Mouse (Mus musculus) kidney, postnatal 25 days (tissue): Measurements from ENCODE around the gene Prps1.
"Not testable (repeated sequence)": the region's sequence is repeated elsewhere in the genome, so short reads cannot be mapped to it uniquely, and the experiment has no call there.

Experiments used
- DNase-seq, 2 experiments: peaks; one replicate each; pipeline ENCODE4 v3.0.0; 2021; ENCODE audit warnings: mixed read lengths in 2 of 2

The Prps1 gene

DNA sequence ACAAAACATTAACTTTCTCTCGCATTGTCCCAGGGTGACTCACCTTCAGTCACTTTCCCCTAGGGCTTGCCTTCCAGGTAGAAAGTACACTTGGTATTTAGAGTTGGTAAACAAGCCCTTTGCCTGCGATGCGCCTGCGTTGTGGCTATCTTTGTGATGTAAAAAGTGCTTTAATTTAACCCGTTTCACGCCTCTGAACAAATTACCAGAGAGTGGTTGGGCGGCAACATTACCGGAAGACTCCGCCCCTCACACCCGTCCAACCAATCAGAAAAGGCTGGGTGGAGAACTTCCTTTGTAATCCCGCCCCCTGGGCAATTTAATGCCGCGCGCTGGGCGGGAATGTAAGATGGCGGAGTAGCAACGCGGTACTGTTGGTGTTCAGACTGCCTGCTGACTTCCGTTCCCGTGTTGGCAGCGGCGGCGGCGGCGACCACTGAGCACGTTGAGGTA, at the start of gene Prps1:
Gene Prps1, plus strand, starts transcription at position 335 of the 453 bp plus-strand sequence.
- peak; percentile 90 to 91 for DNase-seq

DNA sequence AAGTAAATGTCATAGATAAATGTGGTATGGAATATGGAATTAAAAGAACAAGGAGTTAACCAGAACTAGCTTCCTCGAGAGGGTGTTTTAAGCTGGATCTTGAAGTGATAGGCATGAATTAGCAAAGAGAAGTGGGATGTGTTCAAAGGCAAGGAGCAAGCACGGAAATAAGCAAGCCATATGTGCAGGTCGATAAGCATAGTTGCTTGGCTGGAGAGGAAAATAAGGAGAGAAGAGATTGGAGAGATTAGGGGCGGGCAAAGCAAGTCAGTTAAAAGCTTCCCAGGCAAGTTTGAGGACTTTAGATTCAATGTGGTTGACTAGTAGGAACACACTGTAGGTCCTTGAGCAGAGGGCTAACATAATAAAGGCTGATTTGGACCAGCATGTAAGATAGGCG, 48.8 kb upstream of the Prps1 start:
- no peak for DNase-seq

DNA sequence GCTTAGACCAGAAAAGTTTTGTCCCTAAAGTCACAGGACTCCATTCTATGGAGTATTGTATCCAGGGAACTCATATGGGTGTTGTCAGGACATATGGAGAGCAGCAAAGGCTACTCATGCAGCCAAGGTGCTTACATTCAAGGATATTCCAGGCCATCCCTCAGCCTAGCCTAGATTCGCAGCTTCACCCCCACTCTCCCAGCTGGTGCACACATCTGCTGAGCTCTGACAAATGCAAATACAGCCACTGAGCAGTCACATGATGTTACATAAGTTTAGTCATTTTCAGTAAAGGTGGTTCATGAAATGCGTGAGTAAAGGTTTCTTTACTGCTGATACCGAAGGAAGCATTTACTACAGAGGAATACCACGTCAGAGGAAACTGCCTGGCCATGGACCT, 37.9 kb upstream of the Prps1 start:
- no peak for DNase-seq

DNA sequence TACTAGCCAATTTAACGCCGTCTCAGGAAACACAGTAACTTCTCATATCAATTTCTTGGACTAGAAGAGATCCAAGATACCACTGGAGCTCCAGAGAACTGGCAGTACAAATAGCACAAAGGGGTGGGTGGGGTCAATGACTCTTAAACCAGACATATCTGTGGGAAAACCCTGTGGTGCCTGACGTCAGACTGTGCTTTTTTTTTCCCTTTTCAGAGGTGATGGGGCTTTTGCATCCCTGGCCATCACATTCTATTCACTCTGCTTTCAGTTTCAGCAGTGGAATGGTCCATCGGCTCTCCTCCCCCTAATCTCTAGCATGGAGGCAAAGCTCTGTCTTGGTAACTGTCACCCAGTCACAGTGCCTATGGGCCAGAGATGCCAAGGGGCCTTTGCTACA, 29.3 kb upstream of the Prps1 start:
- no peak for DNase-seq

DNA sequence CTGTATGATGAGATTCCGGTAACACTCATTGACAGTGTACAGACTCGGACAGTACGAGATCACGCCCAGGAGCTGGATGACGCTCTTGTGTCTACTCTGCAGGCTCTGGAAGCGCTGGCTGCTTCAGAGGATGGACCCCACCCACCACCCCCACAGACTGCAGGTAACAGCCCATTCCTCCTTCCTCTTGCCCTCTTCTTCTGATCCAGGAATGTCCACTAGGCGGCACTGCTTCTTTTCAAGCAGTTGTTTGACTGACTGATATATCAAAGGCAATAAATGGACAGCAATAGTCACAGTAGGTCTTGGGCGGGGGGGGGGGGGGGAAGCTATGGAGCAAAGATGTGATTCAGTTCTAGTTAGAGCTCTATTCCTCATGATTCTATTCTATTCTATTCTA, 28.2 kb upstream of the Prps1 start:
- DNase-seq = peak in 1 of 2 experiments; percentile 54

DNA sequence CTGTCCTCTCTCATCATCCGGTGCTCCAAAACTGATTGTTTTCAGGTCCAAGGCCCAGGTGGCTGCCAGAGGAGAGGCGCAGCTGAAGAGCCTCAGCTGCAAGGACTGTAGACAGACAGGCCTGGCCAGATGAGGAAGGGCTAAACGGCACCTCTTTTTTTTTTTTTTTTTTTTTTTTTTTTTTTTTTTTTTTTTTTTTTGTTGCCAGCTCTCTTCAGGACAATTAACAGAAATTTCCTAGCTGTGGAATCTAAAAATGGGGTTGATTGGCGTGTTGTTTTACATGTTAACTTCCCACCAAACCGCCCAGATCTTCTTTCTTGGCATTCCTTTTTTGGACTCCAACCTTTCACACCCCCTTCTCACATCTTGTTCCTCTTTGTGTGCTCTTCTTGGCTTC, 26.4 kb upstream of the Prps1 start:
- DNase-seq = no peak

DNA sequence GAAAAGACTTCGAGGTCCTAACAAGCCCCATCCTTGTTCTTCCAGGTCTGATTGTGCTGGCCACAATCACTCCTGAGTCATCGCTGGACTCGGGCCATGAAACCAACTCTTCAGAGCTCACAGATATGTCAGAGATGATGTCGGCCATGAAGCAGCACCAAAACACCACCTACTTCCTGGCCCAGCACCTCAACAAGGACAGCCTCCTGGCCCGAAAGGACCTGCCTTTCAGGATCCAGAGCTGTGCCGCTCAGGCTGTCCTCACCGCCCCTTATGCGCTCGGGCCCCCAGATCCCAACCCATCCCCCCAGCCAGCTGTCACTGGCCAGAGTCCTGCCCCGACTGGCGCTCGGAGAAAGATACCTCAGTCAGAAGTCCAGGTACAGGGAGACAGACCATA, 25.9 kb upstream of the Prps1 start:
- DNase-seq = no peak

DNA sequence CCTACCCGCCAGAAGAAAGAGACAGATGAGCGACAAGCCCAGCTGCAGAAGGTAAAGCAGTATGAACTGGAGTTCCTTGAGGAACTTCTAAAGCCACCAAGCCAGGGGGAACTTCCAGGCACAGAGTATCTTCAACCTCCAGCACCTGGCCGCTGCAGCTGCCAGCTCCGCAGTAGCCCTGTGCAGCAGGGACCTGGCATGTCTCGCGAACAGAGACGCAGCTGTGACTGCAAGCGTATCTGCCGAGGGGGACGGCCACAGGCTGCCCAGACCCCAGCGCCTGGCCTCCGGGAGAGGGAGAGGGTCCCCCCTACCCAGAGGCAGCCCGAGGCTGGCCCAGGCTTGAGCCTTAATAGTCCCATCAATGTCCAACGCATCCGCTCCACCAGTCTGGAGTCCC, 24.4 kb upstream of the Prps1 start:
- no peak for DNase-seq

DNA sequence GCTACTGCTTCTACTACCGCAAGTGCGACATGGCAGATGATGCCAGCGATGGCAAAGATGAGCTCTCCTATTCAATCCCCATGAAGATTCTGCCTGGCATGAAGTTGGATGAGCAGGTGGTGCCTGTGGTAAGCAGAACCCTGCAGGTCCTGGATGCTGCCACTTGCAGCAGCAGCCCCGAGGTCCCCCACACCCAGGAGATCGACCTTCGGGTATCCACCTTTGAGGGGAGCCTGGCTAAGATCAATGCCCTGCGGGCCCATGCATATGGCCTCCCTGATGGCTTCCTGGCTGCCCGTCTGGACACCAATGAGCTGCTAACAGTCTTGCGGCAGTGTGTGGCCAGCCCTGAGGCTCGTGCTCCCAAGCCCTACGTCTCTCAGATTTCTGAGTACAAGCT, 23.6 kb upstream of the Prps1 start:
- DNase-seq = peak in 1 of 2 experiments; percentile 28

DNA sequence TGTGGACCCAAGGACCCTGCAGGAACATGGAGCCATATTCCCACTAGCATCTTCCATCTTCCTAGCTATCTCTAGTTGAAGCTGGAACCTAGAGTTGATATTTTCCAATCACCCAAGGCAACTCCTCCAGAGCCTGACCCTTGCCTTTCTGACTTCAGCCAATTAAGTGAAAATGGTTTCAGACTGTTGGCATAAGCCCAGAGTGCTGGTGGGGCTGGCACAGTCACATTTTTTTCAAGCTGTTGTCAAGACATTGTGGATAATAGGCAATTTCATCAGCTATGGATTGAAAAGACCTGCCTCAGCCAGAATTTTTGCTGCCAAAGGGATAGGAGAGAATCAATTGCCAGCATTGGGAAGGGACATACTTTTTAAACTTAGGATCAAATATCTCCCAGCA, 18.5 kb upstream of the Prps1 start:
- no peak for DNase-seq

DNA sequence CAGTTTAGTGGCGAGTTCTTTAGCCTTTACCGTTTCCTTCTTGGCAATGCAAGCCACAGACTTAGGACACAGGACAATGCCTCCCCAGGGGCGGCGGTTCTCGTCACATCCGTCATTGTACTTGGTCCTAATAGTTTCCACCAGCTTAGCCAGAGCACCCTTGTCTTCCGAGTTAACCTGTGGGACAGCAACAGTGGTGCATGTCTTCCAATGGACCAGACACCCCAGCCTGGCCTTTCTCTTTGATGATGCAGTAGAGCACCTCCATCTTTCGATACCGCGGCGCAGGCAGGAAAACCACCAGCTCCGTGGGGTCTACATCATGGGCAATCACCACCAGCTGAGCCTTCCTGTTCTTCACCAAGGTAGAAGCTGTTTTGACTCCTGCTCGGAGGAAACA, 10.9 kb upstream of the Prps1 start:
- DNase-seq = no peak

DNA sequence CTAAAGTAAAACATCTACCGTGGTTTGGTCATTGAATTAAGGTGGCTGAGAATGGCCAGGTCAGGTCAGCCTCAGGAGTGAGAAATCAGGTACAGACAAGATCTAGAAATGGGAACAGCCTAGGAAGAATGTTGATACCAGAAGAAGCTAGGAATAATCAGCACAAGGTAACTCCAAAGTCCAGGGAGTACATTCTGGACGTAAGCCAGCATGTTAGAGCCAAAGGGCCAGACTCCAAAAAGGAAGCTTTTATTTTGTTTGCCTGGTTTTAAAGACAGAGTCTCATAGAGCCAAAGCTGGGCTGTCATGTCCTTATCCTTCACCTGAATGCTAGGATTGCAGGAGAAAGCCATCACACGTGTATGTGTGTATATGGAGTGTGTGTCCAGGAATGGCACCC, 6.3 kb upstream of the Prps1 start:
- DNase-seq = peak in 1 of 2 experiments; percentile 39

DNA sequence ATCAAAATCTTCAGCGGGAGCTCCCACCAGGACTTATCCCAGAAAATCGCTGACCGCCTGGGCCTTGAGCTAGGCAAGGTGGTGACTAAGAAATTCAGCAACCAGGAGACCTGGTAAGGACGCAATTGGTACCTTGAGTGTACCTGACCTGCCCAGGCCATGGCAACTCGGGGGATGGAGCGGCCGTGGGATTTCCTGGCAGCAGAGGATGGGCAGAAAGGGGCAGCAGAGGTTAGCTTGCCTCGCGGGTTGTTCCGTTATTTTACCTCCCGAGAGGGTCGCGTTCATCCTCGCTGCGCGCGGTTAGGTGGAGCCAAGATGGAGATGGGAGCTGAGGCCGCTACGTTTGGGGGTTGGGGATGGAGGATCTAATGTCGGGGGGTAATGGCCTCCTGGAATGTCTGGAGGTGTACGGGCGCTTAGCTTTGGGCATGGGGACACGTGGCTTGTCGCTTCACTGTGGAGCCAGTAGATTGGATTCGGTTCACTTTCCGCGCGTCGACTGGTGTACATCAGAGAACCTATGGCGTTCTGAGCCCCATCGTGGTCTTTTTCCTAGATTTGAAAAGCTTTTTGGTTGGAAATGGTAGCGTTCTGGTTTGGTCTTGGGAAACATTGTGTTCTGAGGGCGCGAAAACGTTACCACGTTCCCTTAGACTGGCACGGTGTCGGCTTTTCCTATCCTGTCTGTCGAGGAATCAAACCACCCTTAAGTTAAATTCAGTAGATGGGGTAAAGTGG, 508 bp downstream of the Prps1 start:
- peak in 1 of 2 experiments; percentile 1 for DNase-seq

DNA sequence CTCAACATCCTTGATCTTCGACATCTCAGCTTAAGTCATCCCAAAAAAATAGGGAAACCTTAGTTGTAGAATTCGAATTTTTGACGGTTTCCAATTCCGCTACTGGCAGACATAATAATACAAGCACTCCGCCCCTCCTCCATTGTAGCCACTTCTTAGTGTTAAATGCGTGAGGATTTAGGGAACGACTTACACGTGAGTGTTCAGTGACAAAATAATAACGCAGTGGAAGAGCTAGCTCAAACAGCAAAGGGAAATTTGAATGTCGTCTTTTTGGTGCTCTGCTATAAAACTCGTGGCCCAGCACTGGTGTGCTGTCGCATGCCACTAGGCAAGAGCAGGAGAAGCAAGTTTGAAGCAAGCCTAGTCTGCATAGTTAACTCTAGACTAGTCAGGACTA, 1.1 kb downstream of the Prps1 start:
- no peak for DNase-seq

DNA sequence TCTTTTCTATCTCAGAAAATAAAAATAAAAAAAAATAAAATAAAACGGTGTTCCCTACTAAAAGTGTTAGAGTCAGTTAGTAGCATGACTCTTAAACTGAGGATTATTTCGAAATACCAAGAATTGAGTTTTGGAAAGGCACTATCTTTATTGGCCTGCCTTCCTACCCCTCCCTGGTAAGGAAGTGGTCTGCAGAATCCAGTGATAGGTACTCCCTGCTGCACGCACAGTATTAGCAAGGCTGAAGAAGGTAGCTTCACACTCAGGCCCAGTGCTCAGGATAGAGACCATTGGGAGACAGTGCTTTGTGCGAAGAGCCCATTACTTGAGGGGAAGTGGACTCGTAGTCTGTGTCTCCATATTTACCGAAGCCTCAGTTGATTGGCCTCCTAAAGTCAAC, 21.8 kb downstream of the Prps1 start:
- no peak for DNase-seq

DNA sequence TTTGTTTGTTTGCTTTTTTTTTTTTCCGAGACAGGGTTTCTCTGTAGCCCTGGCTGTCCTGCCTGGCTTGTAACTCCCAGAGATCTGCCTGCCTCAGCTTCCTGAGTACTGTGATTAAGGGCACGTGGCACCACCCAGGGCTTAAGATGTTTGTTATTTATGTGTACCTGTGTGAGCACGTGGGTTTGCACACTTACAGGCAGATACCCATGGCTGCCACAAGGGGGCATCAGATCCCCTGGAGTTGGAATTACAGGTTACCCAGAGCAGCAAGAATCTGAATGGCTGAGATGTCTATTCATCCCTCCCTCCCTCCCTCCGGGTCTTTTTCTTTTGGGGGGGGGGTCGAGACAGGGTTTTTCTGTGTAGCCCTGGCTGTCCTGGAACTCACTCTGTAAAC, 22.8 kb downstream of the Prps1 start:
- DNase-seq = peak; percentile 42 to 45

DNA sequence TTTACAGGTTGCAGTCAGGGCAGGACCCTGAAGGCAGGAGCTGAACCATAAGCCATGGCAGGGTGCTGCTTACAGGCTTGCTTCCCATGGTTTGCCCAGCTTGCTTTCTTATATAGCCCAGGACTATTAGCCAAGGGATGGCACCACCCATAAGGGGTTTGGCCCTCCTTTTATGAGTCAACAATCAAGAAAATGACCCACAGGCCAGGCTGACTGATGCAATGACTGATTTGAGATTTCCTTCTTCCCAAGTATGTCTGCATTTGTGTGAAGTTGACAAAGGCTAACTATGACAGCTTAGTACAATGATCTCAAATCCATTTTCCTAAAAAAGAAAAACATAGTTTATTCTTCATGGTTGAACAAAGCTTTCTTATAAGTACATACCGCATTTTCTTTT, 32.8 kb downstream of the Prps1 start:
- DNase-seq = no peak

DNA sequence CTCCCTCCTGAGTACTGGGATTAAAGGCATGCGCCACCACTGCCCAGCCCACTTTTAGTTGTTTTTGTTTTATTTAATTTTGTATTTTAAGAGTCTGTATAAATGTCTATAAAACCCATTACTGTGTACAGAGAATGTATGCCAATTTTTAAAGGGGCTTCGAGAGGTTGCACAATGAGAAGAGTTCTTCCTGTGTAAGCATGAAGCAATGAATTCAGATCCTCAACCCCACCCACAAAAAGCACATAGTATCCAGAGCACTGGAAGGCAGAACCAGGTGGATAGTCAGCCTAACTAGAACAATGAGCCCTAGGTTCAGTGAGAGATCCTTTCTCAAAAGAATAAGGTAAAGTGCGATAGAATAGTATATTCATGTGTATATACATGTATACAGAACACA, 33.8 kb downstream of the Prps1 start:
- DNase-seq = no peak

DNA sequence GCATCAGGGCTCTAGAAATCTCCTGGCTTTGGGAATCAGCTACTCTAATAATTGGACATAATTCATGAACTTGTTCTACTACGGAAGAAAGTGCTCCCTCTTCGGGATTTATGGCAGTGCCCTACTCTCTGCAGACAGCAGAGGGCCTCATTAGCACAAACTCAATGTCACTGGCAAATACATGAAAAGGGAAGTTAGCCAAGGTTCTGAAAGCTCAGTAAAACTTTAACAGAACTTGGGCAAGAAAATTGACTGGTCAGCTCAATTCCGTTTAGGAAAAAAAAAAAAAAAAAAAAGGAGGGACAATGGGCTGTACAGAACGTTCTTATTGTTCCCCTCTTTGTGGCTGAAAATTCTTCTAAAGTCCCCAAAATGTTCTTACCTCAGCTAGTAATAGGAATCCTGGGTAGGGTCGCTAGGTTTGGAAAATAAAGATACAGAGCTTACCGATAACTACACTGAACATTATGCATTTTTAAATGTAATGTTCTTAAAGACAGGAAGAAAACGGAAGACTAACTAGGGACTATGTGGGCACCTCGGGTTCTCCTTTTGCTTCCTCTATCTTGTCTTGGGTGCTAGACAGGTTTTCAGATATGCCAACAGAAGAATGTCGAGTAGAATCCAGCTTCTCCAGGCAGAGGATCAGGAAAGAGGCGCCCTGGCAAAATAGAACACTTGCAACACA, 35.6 kb downstream of the Prps1 start:
- peak; percentile 52 to 63 for DNase-seq

DNA sequence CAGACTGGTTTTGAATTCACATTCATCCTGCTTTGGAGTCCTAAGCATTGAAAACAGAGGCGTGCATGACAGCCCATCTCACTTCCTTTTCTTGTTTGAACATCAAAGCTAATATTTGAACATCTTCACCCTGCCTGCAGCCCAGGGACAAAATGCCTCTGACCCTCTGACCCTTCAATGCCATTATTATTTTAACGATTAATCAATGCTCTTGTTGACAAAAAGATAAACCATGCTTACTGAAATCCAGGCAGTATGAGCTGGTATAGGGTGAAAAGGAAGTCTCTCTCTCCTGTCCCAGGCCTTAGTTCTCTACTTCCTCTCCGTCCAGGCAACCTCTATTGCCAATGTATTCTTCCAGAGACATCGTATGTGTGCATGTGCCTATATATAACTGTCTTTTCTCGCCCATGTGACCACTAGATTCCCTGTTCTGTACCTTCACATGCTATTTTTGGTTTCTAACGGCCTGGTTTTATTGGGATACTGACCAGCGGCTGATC, 37.2 kb downstream of the Prps1 start:
- no peak for DNase-seq

DNA sequence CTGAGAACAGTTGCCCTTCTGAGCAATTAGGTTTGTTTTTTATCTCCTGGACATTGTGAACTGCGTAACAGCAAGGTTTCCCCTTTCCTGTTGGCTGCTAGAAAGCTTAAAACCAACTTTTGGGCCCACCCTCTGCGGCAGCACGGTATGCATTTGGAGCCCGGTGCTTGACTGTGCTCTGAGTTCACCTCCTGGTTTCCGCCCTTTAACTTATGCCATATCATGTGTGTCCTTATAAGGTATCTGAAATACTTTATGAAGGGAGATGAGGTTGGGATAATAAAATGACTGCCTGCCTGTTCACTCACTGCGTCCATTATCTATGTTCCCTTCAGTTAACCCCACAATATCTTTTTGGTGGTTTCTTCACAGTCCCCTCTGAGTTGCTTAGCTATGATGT, 37.8 kb downstream of the Prps1 start:
- DNase-seq = no peak

DNA sequence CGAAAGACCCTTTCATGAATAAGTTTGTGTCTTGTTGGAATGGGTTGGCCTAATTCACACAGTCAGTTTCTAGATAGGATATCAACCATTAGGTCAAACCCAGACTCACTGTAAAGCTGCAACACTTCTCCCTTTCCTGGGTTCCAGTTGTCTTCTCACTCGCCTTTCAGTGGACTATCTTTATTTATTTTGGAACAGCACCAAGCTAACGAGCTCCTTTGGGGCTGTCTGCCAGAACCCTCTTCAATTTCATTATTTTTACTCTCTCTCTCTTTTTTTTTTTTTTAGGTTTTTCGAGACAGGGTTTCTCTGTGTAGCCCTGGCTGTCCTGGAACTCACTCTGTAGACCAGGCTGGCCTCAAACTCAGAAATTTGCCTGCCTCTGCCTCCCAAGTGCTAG, 42.0 kb downstream of the Prps1 start:
- not testable (repeated sequence) for DNase-seq

DNA sequence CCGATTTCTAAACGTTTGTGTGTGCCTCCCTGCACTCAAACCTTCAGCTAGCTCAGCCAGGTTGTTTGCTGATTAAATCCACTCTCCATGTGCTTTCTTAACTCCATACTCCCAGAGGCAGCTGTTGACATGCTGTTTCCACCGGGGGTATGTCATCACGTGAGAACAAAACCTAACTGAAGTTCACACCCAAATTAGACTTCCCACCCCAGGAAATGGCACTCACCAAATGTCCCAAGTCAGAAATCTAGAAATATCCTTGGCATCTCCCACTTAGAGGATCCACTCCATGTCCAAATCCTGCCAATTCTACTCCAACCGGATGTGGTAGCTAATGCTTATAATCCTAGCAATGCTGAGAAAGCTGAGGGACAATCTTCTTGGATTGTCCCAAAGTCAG, 43.9 kb downstream of the Prps1 start:
- no peak for DNase-seq
